ENCODE assay signal across 29 mouse cellular contexts in the genomic region with DNA sequence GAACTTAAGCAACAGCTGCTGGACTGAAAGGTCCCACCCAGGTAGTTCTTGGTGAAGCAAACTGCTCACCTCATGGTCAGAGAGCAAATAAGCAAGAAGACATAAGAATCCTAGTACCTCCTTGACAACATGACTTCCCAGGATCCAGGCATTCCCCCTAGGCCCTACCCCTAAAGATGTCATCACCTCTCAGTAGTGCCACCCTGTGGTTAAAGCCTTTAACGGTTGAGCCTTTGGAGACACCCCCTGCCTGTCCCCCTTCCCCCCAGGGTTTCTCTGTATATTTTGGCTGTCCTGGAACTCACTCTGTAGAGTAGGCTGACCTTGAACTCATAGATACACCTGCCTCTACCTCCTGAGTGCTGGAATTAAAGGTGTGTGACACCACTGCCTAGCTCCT. TPM values are rescaled to one million over a fixed set of nuclear protein-coding genes. Genes with fewer than 3 reads are reported as not detected.
DNase-seq lines count a peak whose midpoint lies in the region; ATAC-seq and TF ChIP-seq lines count a peak whose summit lies in the region.
"Had no signal": no experiment of that assay in that cellular context is flagged by ENCODE, and none has a peak within 500 bp of the region (broad histone marks: within the 10 kb centered on the region; RNA-seq: fewer than 3 reads in every experiment).

No protein-coding gene starts in this region.

- H3K9me3 ChIP-seq in kidney, postnatal 0 days (replicated peaks; ENCODE audit: low read length), result no peaks in the 10 kb centered on the region
- H3K9me3 ChIP-seq in lung, embryonic 14.5 days (ENCODE audit: low read depth, low read length), result no peaks in the 10 kb centered on the region
- H3K9me3 ChIP-seq: G1E; hindbrain, embryonic 10.5 days; hindbrain, embryonic 13.5 days had no signal

- H3K36me3 ChIP-seq in kidney, postnatal 0 days (ENCODE audit: insufficient read depth, low read length), result no peaks in the 10 kb centered on the region
- H3K36me3 ChIP-seq in lung, embryonic 14.5 days (ENCODE audit: insufficient read depth), result no peaks in the 10 kb centered on the region
- H3K36me3 ChIP-seq: G1E; hindbrain, embryonic 10.5 days; hindbrain, embryonic 13.5 days had no signal

- H3K4me1 ChIP-seq in kidney, postnatal 0 days (replicated peaks; ENCODE audit: insufficient read depth, low read length), result no peaks in the 10 kb centered on the region
- no peaks in the 10 kb centered on the region for H3K4me1 ChIP-seq in lung, embryonic 14.5 days (ENCODE audit: insufficient read depth)
- H3K4me1 ChIP-seq: hindbrain, embryonic 10.5 days; hindbrain, embryonic 13.5 days had no signal

- no peak overlapping the region for H3K4me2 ChIP-seq in kidney, postnatal 0 days (ENCODE audit: low read length)
- no peak overlapping the region for H3K4me2 ChIP-seq in lung, embryonic 14.5 days
- H3K4me2 ChIP-seq: heart, embryonic 11.5 days; hindbrain, embryonic 13.5 days had no signal

- TF ChIP-seq CTCF in kidney, postnatal 0 days (IDR thresholded peaks at IDR 0.05; ENCODE audit: low read depth), result no peak
- TF ChIP-seq CTCF in lung, embryonic 14.5 days (IDR thresholded peaks at IDR 0.05; ENCODE audit: low read depth), result 0 out of 2 replicates have a peak, but pooled peaks have one; percentile 1

- 44% methylated on average over 1 of the region's 1 CpGs for WGBS in kidney, postnatal 0 days
- 50% methylated on average over 1 of the region's 1 CpGs for WGBS in lung, embryonic 14.5 days

- no peak overlapping the region for H3K4me3 ChIP-seq in kidney, postnatal 0 days (replicated peaks; ENCODE audit: low read depth, low read length)
- H3K4me3 ChIP-seq in lung, embryonic 14.5 days (ENCODE audit: low read depth, low read length), result no peak overlapping the region
- H3K4me3 ChIP-seq: gastrocnemius, adult 2 months; hindbrain, embryonic 10.5 days; hindbrain, embryonic 13.5 days had no signal

- H3K27ac ChIP-seq in kidney, postnatal 0 days, result no peak overlapping the region
- no peak overlapping the region for H3K27ac ChIP-seq in lung, embryonic 14.5 days (ENCODE audit: low read depth)
- H3K27ac ChIP-seq: gastrocnemius, adult 2 months; hindbrain, embryonic 10.5 days; hindbrain, embryonic 13.5 days had no signal

- no peak for DNase-seq in kidney, postnatal 0 days (ENCODE audit: low spot score)
- DNase-seq in kidney, postnatal 10 days, result no peak
- no peak for DNase-seq in lung, embryonic 14.5 days
- no peak for DNase-seq in lung, postnatal 4 days
- peak; percentile 20 for DNase-seq in ES-CJ7 (ENCODE audit: low read depth, low spot score)
- peak; percentile 53 for DNase-seq in R1 (ENCODE audit: low read depth, low spot score)
- no peak for DNase-seq in cerebellum, postnatal 4 days (ENCODE audit: low spot score in 2 of 2)
- no peak for DNase-seq in urinary bladder, postnatal 36 days (ENCODE audit: low spot score in 2 of 2)
- DNase-seq: adrenal gland, adult 8-10 months; adrenal gland, postnatal 25 days; cerebellum, adult 11-12 months; cerebellum, adult 8-10 months; cerebellum, postnatal 10 days; cerebellum, postnatal 36 days; forebrain, postnatal 0 days; gastrocnemius, adult 2 months; gastrocnemius, postnatal 36 days; heart, postnatal 10 days; heart, postnatal 36 days had no signal

- H3K9ac ChIP-seq in kidney, postnatal 0 days (ENCODE audit: low read depth, low read length), result no peak overlapping the region
- H3K9ac ChIP-seq in lung, embryonic 14.5 days, result no peak overlapping the region
- H3K9ac ChIP-seq: forebrain, postnatal 0 days; hindbrain, embryonic 13.5 days had no signal

- H3K27me3 ChIP-seq in kidney, postnatal 0 days (ENCODE audit: insufficient read depth, low read length), result no peaks in the 10 kb centered on the region
- no peaks in the 10 kb centered on the region for H3K27me3 ChIP-seq in lung, embryonic 14.5 days (ENCODE audit: insufficient read depth, low read length)

- 0 out of 2 replicates have a peak, but pooled peaks have one; percentile 13 for ATAC-seq in kidney, postnatal 0 days (replicated peaks; ENCODE audit: low FRiP score, low read depth)
- ATAC-seq in lung, embryonic 14.5 days (ENCODE audit: insufficient read depth), result no peak
- ATAC-seq: activated CD4-positive, CD25-positive, alpha-beta regulatory T cell, adult 4 months; CD4-positive, CD25-positive, alpha-beta regulatory T cell, adult 4 months; forebrain, embryonic 14.5 days; forebrain, postnatal 0 days; hindbrain, embryonic 16.5 days; inflammation-experienced regulatory T-cells, adult 6 months had no signal

RNA-seq across cellular contexts. Expression of gene Grap, which starts 15.7 kb away (rescaled TPM):
- 8.2 and 9.1 TPM in 2 replicates for polyA plus RNA-seq in kidney, postnatal 0 days (2015; fragmentation: Nextera tagmentation; extraction: Ambion mirVana)
- 27.8 and 29.5 TPM in 2 replicates for polyA plus RNA-seq in lung, embryonic 14.5 days (2014; fragmentation: Nextera tagmentation; extraction: Ambion mirVana)

RNA-seq across cellular contexts. Expression of gene Fam83g, which starts 46.5 kb away (rescaled TPM):
- 2.7 and 2.9 TPM in 2 replicates for polyA plus RNA-seq in kidney, postnatal 0 days (2015; fragmentation: Nextera tagmentation; extraction: Ambion mirVana)
- 2.1 and 2.2 TPM in 2 replicates for polyA plus RNA-seq in lung, embryonic 14.5 days (2014; fragmentation: Nextera tagmentation; extraction: Ambion mirVana)
- polyA plus RNA-seq: C2C12, G1E had no signal

RNA-seq across cellular contexts. Expression of gene Epn2, which starts 57.9 kb away (rescaled TPM):
- 22.1 and 22.4 TPM in 2 replicates for polyA plus RNA-seq in kidney, postnatal 0 days (2015; fragmentation: Nextera tagmentation; extraction: Ambion mirVana)
- 26.1 and 30.0 TPM in 2 replicates for polyA plus RNA-seq in lung, embryonic 14.5 days (2014; fragmentation: Nextera tagmentation; extraction: Ambion mirVana)

Comparison
In these comparisons a context has a peak if more than half of its experiments do, and no peak if none do; other contexts are left out.
1. DNase-seq: peak in ES-CJ7 (single experiment) and R1 (single experiment); none in kidney, postnatal 0 days (single experiment), kidney, postnatal 10 days (single experiment), lung, embryonic 14.5 days (single experiment), lung, postnatal 4 days (0 of 2), cerebellum, postnatal 4 days (0 of 2) and urinary bladder, postnatal 36 days (0 of 2).